Mouse (Mus musculus) neural tube, embryonic 14.5 days (tissue): Measurements from ENCODE around the gene Derl3. TPM values are rescaled to one million over a fixed set of nuclear protein-coding genes. Genes with fewer than 3 reads are reported as not detected.
A peak's percentile ranks its signal among the peaks of the same experiment; 100 is the strongest.
"Not testable (repeated sequence)": the region's sequence is repeated elsewhere in the genome, so short reads cannot be mapped to it uniquely, and the experiment has no call there.

Source experiments
- ATAC-seq: fragments of 200-750 bp; cut with Nextera tagmentation; 2 replicates; pipeline ENCODE4 v1.8.0; 2017; ENCODE audit warnings: low read depth, mild to moderate bottlenecking, moderate TSS enrichment, moderate library complexity
- H3K27ac ChIP-seq: fragments of 300-500 bp; sonication (generic); 2 replicates; pipeline ENCODE4 v1.5.1; 2014; ENCODE audit warnings: low read depth, mild to moderate bottlenecking, control low read depth, low read length, moderate library complexity, mixed read lengths
- H3K27me3 ChIP-seq: fragments of 300-500 bp; sonication (generic); 2 replicates; pipeline ENCODE4 v1.6.1; 2014; ENCODE audit warnings: low read length; ENCODE audit not compliant: control insufficient read depth, insufficient read depth
- H3K36me3 ChIP-seq: fragments of 300-500 bp; sonication (generic); 2 replicates; pipeline ENCODE4 v1.6.1; 2014; ENCODE audit warnings: low read length, mixed read lengths; ENCODE audit not compliant: control insufficient read depth, insufficient read depth
- H3K4me1 ChIP-seq: fragments of 300-500 bp; sonication (generic); 2 replicates; pipeline ENCODE4 v1.6.1; 2014; ENCODE audit warnings: low read length; ENCODE audit not compliant: control insufficient read depth, insufficient read depth
- H3K4me2 ChIP-seq: fragments of 300-500 bp; sonication (generic); 2 replicates; pipeline ENCODE4 v1.6.1; 2014; ENCODE audit warnings: mild to moderate bottlenecking, low read depth, low read length, control low read depth
- H3K4me3 ChIP-seq: fragments of 300-500 bp; sonication (generic); 2 replicates; pipeline ENCODE4 v1.5.1; 2014; ENCODE audit warnings: low read depth, low read length, control low read depth, mixed read lengths
- H3K9ac ChIP-seq: fragments of 300-500 bp; sonication (generic); replicated peaks from 2 replicates; pipeline ENCODE4 v1.6.1; 2014; ENCODE audit warnings: low read depth, mild to moderate bottlenecking, control low read depth, low read length, mixed read lengths
- H3K9me3 ChIP-seq: fragments of 300-500 bp; sonication (generic); 2 replicates; pipeline ENCODE4 v1.6.1; 2016; ENCODE audit warnings: low read length; ENCODE audit not compliant: control insufficient read depth
- WGBS: fragments of 180-500 bp; shearing (Covaris S2); extraction: QIAGEN DNeasy Blood & Tissue Kit; methylation state at CpG from one replicate; pipeline ENCODE4 v1.1.7; 2014; 5-methylcytosine and 5-hydroxymethylcytosine counted together
- polyA plus RNA-seq: library from polyadenylated mRNA; unstranded; fragments of >200 nt; fragmentation: Nextera tagmentation; extraction: Ambion mirVana; gene quantifications from 2 replicates; pipeline ENCODE4 v1.2.1, GENCODE M21; 2014

The Derl3 gene
- polyA plus RNA-seq, 1 experiment from 2014 or later: 1.9 TPM

DNA sequence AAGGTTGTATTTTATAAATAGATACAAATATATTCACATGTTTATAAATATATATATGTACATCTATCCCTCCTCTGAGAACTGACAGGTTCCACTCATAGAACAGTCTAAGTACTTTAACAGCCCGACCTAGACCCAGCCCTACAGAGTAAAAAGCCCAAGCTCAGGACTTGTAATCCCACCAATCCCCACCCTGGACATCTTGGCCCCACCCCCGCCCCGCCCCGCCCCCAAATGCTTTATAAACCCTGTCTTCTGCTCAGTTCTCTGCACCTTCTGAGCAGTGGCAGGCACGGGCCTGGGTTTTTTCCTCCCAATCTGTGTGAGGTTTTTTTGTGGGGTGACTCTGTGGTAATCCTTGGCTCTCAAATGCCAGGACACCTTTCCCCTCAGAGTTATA is 39.1 kb upstream of the Derl3 start:
- H3K36me3 ChIP-seq: peaks cover 7% of the 10 kb centered on the region
- H3K9me3 ChIP-seq: no peaks in the 10 kb centered on the region
- H3K9ac ChIP-seq: no peak overlapping the region
- H3K27me3 ChIP-seq: no peaks in the 10 kb centered on the region
- H3K4me2 ChIP-seq: no peak overlapping the region
- H3K27ac ChIP-seq: no peak overlapping the region
- H3K4me3 ChIP-seq: no peak overlapping the region
- 55% methylated on average over 5 of the region's 5 CpGs for WGBS
- 0 out of 2 replicates have a peak, but pooled peaks cover 6% of the 10 kb centered on the region for H3K4me1 ChIP-seq
- peak; percentile 29; the same call in 1 of the 2 replicates for ATAC-seq

DNA sequence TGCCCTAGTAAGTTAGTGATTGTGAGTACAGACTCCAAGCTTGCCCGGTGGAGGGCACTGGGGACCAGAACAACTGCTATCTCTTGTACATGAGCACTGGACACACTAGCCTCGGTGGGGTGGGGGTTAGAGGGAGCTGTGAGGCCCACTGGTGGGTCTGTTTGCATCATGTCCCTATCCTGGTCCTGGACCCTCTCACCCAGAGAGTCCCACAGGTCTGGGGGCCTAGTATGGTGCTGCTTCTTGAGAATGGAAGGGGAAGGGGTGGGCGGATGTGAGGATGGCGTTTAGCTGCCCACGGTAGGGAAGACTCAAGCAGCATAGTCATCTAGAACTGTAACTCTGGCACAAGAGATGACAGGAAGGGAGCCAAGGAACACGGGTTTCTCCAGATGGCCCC is 38.4 kb upstream of the Derl3 start:
- no peaks in the 10 kb centered on the region for H3K27me3 ChIP-seq
- no peak overlapping the region for H3K9ac ChIP-seq
- ATAC-seq: no peak
- H3K4me3 ChIP-seq: no peak overlapping the region
- H3K4me1 ChIP-seq: 0 out of 2 replicates have a peak, but pooled peaks cover 6% of the 10 kb centered on the region
- no peak overlapping the region for H3K27ac ChIP-seq
- H3K9me3 ChIP-seq: no peaks in the 10 kb centered on the region
- 89% methylated on average over 6 of the region's 6 CpGs for WGBS
- H3K36me3 ChIP-seq: peaks cover 7% of the 10 kb centered on the region
- H3K4me2 ChIP-seq: no peak overlapping the region

DNA sequence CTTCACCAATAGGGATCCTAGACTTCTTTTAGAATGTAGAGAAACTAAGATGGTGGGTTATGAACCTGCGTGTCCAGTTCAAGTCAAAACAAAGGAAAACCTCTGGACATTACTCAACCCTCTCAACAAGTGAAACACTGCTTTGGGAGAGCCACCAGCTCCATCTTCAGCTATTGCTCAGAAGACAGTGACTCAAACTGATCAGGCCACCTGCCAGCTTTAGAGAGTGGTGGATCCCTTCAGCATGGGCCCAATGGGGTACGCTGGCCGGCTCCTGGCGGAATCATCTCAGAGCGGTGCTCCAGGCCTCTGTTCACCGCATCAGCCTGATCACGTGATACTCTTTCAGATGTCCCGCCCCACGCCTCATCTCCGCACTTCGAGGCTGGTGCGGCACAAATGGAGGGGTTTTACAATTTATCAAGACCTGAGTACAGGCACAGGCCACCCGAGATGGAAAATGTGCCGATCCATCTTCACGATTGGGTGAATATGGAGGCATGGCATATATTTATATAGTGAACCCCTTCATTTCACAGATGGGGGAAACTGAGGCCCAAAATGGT is 37.7 kb upstream of the Derl3 start:
- Histone ChIP-seq H3K4me3 (no peak overlapping the region), H3K9ac (no peak overlapping the region), H3K4me1 (peaks cover 9% of the 10 kb centered on the region; the same call in 1 of the 2 replicates), H3K27me3 (no peaks in the 10 kb centered on the region), H3K27ac (no peak overlapping the region), H3K9me3 (no peaks in the 10 kb centered on the region), H3K4me2 (no peak overlapping the region), H3K36me3 (peaks cover 7% of the 10 kb centered on the region)
- WGBS: 92% methylated on average over 15 of the region's 15 CpGs
- ATAC-seq: no peak

DNA sequence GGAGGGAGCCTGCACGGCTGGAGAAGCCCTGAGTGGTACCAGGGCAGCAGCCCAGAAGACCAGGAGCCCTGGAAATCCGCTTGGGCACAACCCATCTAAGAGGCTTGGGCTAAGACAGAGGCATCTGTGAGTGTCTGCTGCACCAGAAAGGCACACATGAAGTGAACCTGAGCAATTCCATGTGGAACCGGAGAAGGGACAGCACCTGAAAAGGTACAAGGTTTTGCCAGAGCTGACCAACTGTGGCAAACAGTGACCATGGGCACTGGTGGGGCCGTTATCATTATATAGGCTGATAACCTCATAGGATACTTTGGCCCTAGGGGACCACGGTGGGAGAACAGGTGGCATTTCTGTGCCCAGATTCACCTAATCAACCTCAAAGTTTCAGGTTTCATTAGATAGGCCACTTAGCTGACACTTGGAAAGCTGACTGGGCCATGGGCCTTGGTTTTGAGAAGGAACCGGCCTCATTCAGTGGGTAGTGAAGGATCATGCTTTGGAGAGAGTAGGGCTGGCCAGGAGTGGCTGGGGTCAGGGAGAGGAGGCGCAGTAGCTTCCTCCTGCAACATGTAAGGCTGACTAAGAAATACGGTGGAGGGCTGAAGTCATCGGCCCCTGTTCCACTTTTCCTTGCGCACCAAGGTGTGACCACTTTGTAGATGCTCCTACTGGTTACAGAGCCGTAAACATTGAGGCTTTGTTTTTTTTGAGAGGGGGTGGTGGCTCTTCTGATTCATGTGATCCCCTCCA is 36.9 kb upstream of the Derl3 start:
- Histone ChIP-seq H3K36me3 (peaks cover 7% of the 10 kb centered on the region), H3K4me1 (peaks cover 8% of the 10 kb centered on the region; the same call in 1 of the 2 replicates), H3K9ac (no peak overlapping the region), H3K27me3 (no peaks in the 10 kb centered on the region), H3K4me2 (no peak overlapping the region), H3K4me3 (no peak overlapping the region), H3K9me3 (no peaks in the 10 kb centered on the region), H3K27ac (no peak overlapping the region)
- WGBS: 82% methylated on average over 11 of the region's 11 CpGs
- ATAC-seq: no peak

DNA sequence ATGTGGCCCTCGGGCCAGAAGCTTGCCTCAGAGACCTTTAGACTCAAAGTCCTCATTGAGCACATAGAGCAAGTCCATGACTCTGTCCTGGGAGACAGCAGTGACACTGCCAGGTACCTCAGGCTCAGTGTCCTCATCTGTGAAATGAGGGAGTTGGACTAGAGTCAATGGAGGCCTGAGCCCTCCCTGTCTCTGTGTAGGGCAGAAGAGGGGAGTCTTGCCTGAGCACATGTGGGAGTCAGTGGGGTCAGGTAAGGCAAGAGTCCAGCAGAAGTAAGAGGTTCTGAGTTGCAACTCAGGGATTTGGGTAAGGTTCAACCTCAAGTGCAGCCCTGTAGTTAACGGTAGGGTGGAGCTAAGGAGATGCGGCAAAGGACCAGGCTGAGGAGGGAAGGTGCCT is 36.2 kb upstream of the Derl3 start:
- WGBS: 92% methylated on average over 3 of the region's 3 CpGs
- Histone ChIP-seq H3K9me3 (no peaks in the 10 kb centered on the region), H3K27me3 (no peaks in the 10 kb centered on the region), H3K36me3 (peaks cover 7% of the 10 kb centered on the region), H3K4me2 (no peak overlapping the region), H3K4me3 (no peak overlapping the region), H3K9ac (no peak overlapping the region), H3K27ac (no peak overlapping the region), H3K4me1 (peaks cover 8% of the 10 kb centered on the region; the same call in 1 of the 2 replicates)
- no peak for ATAC-seq

DNA sequence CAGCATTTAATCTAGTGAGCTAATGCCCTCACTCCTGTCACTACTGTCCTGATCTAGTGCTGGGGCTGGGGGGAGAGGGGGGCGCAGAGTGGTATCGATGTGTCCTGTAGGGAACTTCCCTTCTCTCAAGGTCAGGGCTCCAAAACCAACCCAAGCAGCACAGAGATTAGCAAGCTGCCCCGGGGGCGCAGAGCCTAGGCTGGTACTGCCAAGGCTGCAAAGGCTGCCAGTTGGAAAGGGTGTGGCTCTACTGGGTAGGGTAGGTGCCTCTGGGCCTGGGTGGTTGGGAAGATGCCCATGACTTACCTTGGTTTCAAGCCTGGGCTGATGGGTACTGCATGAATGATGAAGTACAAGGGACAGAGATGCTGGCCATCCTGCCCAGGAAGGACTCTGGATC is 35.6 kb upstream of the Derl3 start:
- H3K4me3 ChIP-seq: no peak overlapping the region
- H3K27ac ChIP-seq: no peak overlapping the region
- peaks cover 7% of the 10 kb centered on the region for H3K36me3 ChIP-seq
- WGBS: 93% methylated on average over 4 of the region's 4 CpGs
- H3K4me1 ChIP-seq: peaks cover 8% of the 10 kb centered on the region; the same call in 1 of the 2 replicates
- ATAC-seq: no peak
- no peaks in the 10 kb centered on the region for H3K27me3 ChIP-seq
- H3K4me2 ChIP-seq: no peak overlapping the region
- H3K9me3 ChIP-seq: no peaks in the 10 kb centered on the region
- no peak overlapping the region for H3K9ac ChIP-seq

DNA sequence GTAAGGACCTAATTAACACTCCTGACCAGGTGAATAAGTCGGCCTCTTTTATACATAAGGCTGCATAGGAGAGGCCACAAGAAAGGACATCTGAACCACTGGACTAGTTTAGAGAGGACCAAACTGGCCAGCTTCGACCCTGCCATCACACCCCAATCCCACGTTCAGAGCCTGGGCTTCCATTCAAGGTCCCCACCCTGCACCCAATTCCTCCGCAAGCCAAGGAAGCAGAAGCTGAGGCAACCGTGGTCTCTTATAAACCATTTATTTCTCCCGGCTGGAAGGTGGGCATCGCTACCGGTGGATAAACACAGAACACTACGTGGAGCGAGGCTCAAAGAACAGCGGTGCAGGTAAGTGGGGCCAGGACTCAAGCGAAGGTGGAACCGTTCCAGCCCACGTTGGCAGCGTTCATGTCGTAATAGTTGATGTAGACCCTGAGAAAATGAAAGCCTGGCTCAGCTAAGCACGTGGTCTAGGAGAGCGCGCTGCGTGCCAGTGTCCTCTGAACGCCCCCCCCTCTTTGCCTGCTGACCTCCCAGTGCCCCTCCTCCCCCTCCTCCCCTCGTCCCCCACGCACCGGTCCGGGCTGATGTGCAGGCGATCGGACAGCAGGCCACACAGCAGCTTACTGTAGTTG is 34.0 kb upstream of the Derl3 start:
- 3% methylated on average over 27 of the region's 27 CpGs for WGBS
- no peaks in the 10 kb centered on the region for H3K27me3 ChIP-seq
- H3K36me3 ChIP-seq: peaks cover 7% of the 10 kb centered on the region
- peak overlapping the region; percentile 74 for H3K4me2 ChIP-seq
- H3K9ac ChIP-seq: peak overlapping the region; percentile 84
- H3K9me3 ChIP-seq: no peaks in the 10 kb centered on the region
- H3K27ac ChIP-seq: peak overlapping the region; percentile 93
- H3K4me3 ChIP-seq: peak overlapping the region; percentile 59
- ATAC-seq: peak; percentile 77
- peaks cover 8% of the 10 kb centered on the region; the same call in 1 of the 2 replicates for H3K4me1 ChIP-seq

DNA sequence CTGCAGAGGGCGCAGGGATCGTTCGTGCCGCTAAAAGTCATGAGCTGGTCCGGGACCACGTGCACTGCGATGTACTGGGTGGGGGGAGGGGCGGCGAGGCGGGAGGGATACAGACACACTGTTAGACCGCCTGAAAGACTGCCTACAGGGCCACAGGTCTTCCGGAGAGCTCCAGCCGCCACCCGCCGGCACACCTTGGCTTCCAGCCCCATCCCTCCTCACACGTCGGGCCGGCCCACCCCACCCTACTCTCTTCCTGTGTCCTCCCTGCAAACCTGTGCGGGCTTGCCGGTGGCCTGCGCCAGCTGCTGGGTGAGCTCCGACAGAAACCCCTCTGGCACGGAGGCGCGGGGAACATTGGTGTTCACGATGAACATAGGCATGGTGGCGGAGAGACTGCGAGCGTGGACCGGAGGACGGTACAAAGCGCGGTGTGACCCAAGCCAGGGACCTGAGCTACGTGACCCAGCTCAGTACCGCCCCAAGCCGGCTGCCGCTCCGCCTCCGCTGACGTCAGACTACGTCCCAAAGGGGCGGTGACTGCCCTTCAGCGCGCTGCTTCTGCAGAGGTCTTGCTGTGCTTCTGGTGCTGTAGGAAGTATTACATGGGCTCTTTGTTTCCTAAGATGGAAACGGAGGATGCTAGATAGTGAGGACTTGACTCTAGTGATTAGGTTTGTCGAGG is 33.3 kb upstream of the Derl3 start, which contains the start of gene Mif:
Gene Mif, minus strand, starts transcription at position 455 of the 685 bp plus-strand sequence.
- peak within 1 kb of the TSS; percentile 93 for H3K27ac ChIP-seq
- not testable (repeated sequence) for H3K9me3 ChIP-seq, H3K36me3 ChIP-seq, H3K27me3 ChIP-seq, H3K4me1 ChIP-seq
- H3K4me3 ChIP-seq: peak within 1 kb of the TSS; percentile 59
- WGBS: 0% methylated on average over 35 of the region's 46 CpGs
- H3K4me2 ChIP-seq: peak within 1 kb of the TSS; percentile 74
- ATAC-seq: peak; percentile 96
- peak within 1 kb of the TSS; percentile 84 for H3K9ac ChIP-seq
